Mouse (Mus musculus) embryonic facial prominence, embryonic 15.5 days (tissue): ENCODE data around the gene Vmn1r198. TPM values are rescaled to one million over a fixed set of nuclear protein-coding genes. Genes with fewer than 3 reads are reported as not detected.
"Not testable (repeated sequence)": the region's sequence is repeated elsewhere in the genome, so short reads cannot be mapped to it uniquely, and the experiment has no call there.

Experiments
- ATAC-seq: fragments of 200-750 bp; cut with Nextera tagmentation; 2 replicates; pipeline ENCODE4 v1.8.0; 2017; ENCODE audit warnings: low read depth, moderate TSS enrichment; ENCODE audit not compliant: insufficient number of reproducible peaks, low FRiP score, low TSS enrichment
- H3K27ac ChIP-seq: fragments of 300-500 bp; sonication (generic); replicated peaks from 2 replicates; pipeline ENCODE4 v1.5.1; 2015; ENCODE audit warnings: mild to moderate bottlenecking, inconsistent platforms
- H3K27me3 ChIP-seq: fragments of 300-500 bp; sonication (generic); 2 replicates; pipeline ENCODE4 v1.6.1; 2015; ENCODE audit warnings: inconsistent platforms
- H3K36me3 ChIP-seq: fragments of 300-500 bp; sonication (generic); 2 replicates; pipeline ENCODE4 v1.6.1; 2015; ENCODE audit warnings: mild to moderate bottlenecking, inconsistent platforms
- H3K4me1 ChIP-seq: fragments of 300-500 bp; sonication (generic); 2 replicates; pipeline ENCODE4 v1.6.1; 2015; ENCODE audit warnings: inconsistent platforms
- H3K4me2 ChIP-seq: fragments of 300-500 bp; sonication (generic); replicated peaks from 2 replicates; pipeline ENCODE4 v1.6.1; 2015; ENCODE audit warnings: mild to moderate bottlenecking, inconsistent platforms
- H3K4me3 ChIP-seq: fragments of 300-500 bp; sonication (generic); replicated peaks from 2 replicates; pipeline ENCODE4 v1.5.1; 2015; ENCODE audit warnings: mild to moderate bottlenecking, inconsistent platforms
- H3K9ac ChIP-seq: fragments of 300-500 bp; sonication (generic); 2 replicates; pipeline ENCODE4 v1.6.1; 2015; ENCODE audit warnings: inconsistent platforms
- H3K9me3 ChIP-seq: fragments of 300-500 bp; sonication (generic); replicated peaks from 2 replicates; pipeline ENCODE4 v1.6.1; 2016; ENCODE audit warnings: inconsistent platforms
- WGBS: fragments of 180-500 bp; shearing (Covaris S2); methylation state at CpG from one replicate; pipeline ENCODE4 v1.1.7; 2015; 5-methylcytosine and 5-hydroxymethylcytosine counted together
- polyA plus RNA-seq: library from polyadenylated mRNA; unstranded; fragments of >200 nt; fragmentation: Nextera tagmentation; extraction: Ambion mirVana; gene quantifications from 2 replicates; pipeline ENCODE4 v1.2.1, GENCODE M21; 2015

Vmn1r198 gene
- polyA plus RNA-seq: not detected in 2 replicates

- no peak for ATAC-seq
- WGBS: 30% methylated on average over 1 of the region's 1 CpGs
- Histone ChIP-seq H3K4me2 (no peak within 1 kb of the TSS), H3K4me1 (no peaks in the 10 kb centered on the region), H3K27ac (no peak within 1 kb of the TSS), H3K4me3 (no peak within 1 kb of the TSS), H3K9ac (no peak within 1 kb of the TSS), H3K9me3 (no peaks in the 10 kb centered on the region), H3K36me3 (no peaks in the 10 kb centered on the region), H3K27me3 (no peaks in the 10 kb centered on the region)
These were observed at the start of gene Vmn1r198 for GRCm38 (mm10) chr13:22350064-22350463. Gene Vmn1r198, plus strand, starts transcription at chr13:22350364.

- 84% methylated on average over 5 of the region's 5 CpGs for WGBS
- H3K4me1 ChIP-seq, ATAC-seq, H3K27ac ChIP-seq, H3K4me2 ChIP-seq, H3K9ac ChIP-seq, H3K9me3 ChIP-seq, H3K36me3 ChIP-seq, H3K27me3 ChIP-seq, H3K4me3 ChIP-seq: not testable (repeated sequence)
These were observed 42.1 kb upstream of the Vmn1r198 start for GRCm38 (mm10) chr13:22308075-22308474.

GRCm38 (mm10) chr13:22315361-22315760 is 34.8 kb upstream of the Vmn1r198 start:
- no peak overlapping the region for H3K4me3 ChIP-seq
- ATAC-seq: no peak
- no peaks in the 10 kb centered on the region for H3K9me3 ChIP-seq
- no peak overlapping the region for H3K9ac ChIP-seq
- H3K4me2 ChIP-seq: no peak overlapping the region
- 83% methylated on average over 2 of the region's 2 CpGs for WGBS
- H3K27me3 ChIP-seq: no peaks in the 10 kb centered on the region
- no peaks in the 10 kb centered on the region for H3K36me3 ChIP-seq
- H3K4me1 ChIP-seq: no peaks in the 10 kb centered on the region
- no peak overlapping the region for H3K27ac ChIP-seq

- WGBS: 55% methylated on average over 2 of the region's 2 CpGs
These were observed 32.8 kb upstream of the Vmn1r198 start for GRCm38 (mm10) chr13:22317366-22317765.

GRCm38 (mm10) chr13:22320091-22320490 is 30.1 kb upstream of the Vmn1r198 start:
- H3K4me1 ChIP-seq: no peaks in the 10 kb centered on the region
- H3K27me3 ChIP-seq: no peaks in the 10 kb centered on the region
- no peak overlapping the region for H3K27ac ChIP-seq
- no peaks in the 10 kb centered on the region for H3K36me3 ChIP-seq
- no peaks in the 10 kb centered on the region for H3K9me3 ChIP-seq
- no peak overlapping the region for H3K9ac ChIP-seq
- H3K4me3 ChIP-seq: no peak overlapping the region
- no peak overlapping the region for H3K4me2 ChIP-seq
- ATAC-seq: no peak

More at GRCm38 (mm10) chr13:22317366-22317765, 32.8 kb upstream of the Vmn1r198 start:
- no peaks in the 10 kb centered on the region for H3K4me1 ChIP-seq
- H3K4me3 ChIP-seq: no peak overlapping the region
- no peak overlapping the region for H3K4me2 ChIP-seq
- no peaks in the 10 kb centered on the region for H3K36me3 ChIP-seq
- no peak overlapping the region for H3K27ac ChIP-seq
- no peaks in the 10 kb centered on the region for H3K27me3 ChIP-seq
- no peaks in the 10 kb centered on the region for H3K9me3 ChIP-seq
- H3K9ac ChIP-seq: no peak overlapping the region
- ATAC-seq: no peak

GRCm38 (mm10) chr13:22324289-22324688 is 25.9 kb upstream of the Vmn1r198 start, which contains the start of gene Vmn1r197:
Gene Vmn1r197, plus strand, starts transcription at chr13:22324589.
- no peak within 1 kb of the TSS for H3K9ac ChIP-seq
- no peak within 1 kb of the TSS for H3K4me3 ChIP-seq
- H3K9me3 ChIP-seq: no peaks in the 10 kb centered on the region
- H3K27ac ChIP-seq: no peak within 1 kb of the TSS
- no peaks in the 10 kb centered on the region for H3K27me3 ChIP-seq
- ATAC-seq: no peak
- no peaks in the 10 kb centered on the region for H3K36me3 ChIP-seq
- H3K4me1 ChIP-seq: no peaks in the 10 kb centered on the region
- H3K4me2 ChIP-seq: no peak within 1 kb of the TSS

- H3K9me3 ChIP-seq: no peaks in the 10 kb centered on the region
- no peak for ATAC-seq
- H3K27ac ChIP-seq: no peak overlapping the region
- H3K4me3 ChIP-seq: no peak overlapping the region
- H3K27me3 ChIP-seq: no peaks in the 10 kb centered on the region
- no peak overlapping the region for H3K4me2 ChIP-seq
- no peaks in the 10 kb centered on the region for H3K4me1 ChIP-seq
- no peaks in the 10 kb centered on the region for H3K36me3 ChIP-seq
- WGBS: 65% methylated on average over 2 of the region's 2 CpGs
- H3K9ac ChIP-seq: no peak overlapping the region
These were observed 16.9 kb upstream of the Vmn1r198 start for GRCm38 (mm10) chr13:22333269-22333668.

GRCm38 (mm10) chr13:22335565-22335964 is 14.6 kb upstream of the Vmn1r198 start:
- no peak overlapping the region for H3K4me3 ChIP-seq
- H3K9me3 ChIP-seq: no peaks in the 10 kb centered on the region
- no peaks in the 10 kb centered on the region for H3K27me3 ChIP-seq
- no peaks in the 10 kb centered on the region for H3K4me1 ChIP-seq
- ATAC-seq: no peak
- no peaks in the 10 kb centered on the region for H3K36me3 ChIP-seq
- 88% methylated on average over 1 of the region's 1 CpGs for WGBS
- H3K27ac ChIP-seq: no peak overlapping the region
- H3K9ac ChIP-seq: no peak overlapping the region
- no peak overlapping the region for H3K4me2 ChIP-seq

GRCm38 (mm10) chr13:22350813-22351212 is 649 bp downstream of the Vmn1r198 start:
- Histone ChIP-seq H3K9me3 (no peaks in the 10 kb centered on the region), H3K27me3 (no peaks in the 10 kb centered on the region), H3K4me3 (no peak overlapping the region), H3K4me2 (no peak overlapping the region), H3K36me3 (no peaks in the 10 kb centered on the region), H3K4me1 (no peaks in the 10 kb centered on the region), H3K27ac (no peak overlapping the region), H3K9ac (no peak overlapping the region)
- no peak for ATAC-seq
- WGBS: 72% methylated on average over 1 of the region's 1 CpGs

GRCm38 (mm10) chr13:22379518-22379917 is 29.4 kb downstream of the Vmn1r198 start, which contains the start of gene Vmn1r199:
Gene Vmn1r199, plus strand, starts transcription at chr13:22379818.
- ATAC-seq: no peak
- no peak within 1 kb of the TSS for H3K4me3 ChIP-seq
- no peaks in the 10 kb centered on the region for H3K4me1 ChIP-seq
- no peak within 1 kb of the TSS for H3K4me2 ChIP-seq
- no peaks in the 10 kb centered on the region for H3K36me3 ChIP-seq
- no peak within 1 kb of the TSS for H3K27ac ChIP-seq
- H3K9me3 ChIP-seq: no peaks in the 10 kb centered on the region
- 69% methylated on average over 2 of the region's 2 CpGs for WGBS
- H3K27me3 ChIP-seq: no peaks in the 10 kb centered on the region
- no peak within 1 kb of the TSS for H3K9ac ChIP-seq

GRCm38 (mm10) chr13:22381128-22381527 is 31.0 kb downstream of the Vmn1r198 start:
- not testable (repeated sequence) for H3K4me2 ChIP-seq, H3K27me3 ChIP-seq, ATAC-seq, H3K36me3 ChIP-seq, H3K4me3 ChIP-seq, H3K4me1 ChIP-seq, H3K9ac ChIP-seq, H3K27ac ChIP-seq, H3K9me3 ChIP-seq
- 54% methylated on average over 3 of the region's 3 CpGs for WGBS

GRCm38 (mm10) chr13:22383401-22383800 is 33.2 kb downstream of the Vmn1r198 start:
- ATAC-seq: no peak
- no peaks in the 10 kb centered on the region for H3K9me3 ChIP-seq
- no peak overlapping the region for H3K27ac ChIP-seq
- H3K9ac ChIP-seq: no peak overlapping the region
- WGBS: 79% methylated on average over 3 of the region's 3 CpGs
- H3K4me1 ChIP-seq: no peaks in the 10 kb centered on the region
- H3K36me3 ChIP-seq: no peaks in the 10 kb centered on the region
- no peak overlapping the region for H3K4me3 ChIP-seq
- H3K27me3 ChIP-seq: no peaks in the 10 kb centered on the region
- no peak overlapping the region for H3K4me2 ChIP-seq
